Mouse (Mus musculus) G1E (cell line): Measurements from ENCODE around the gene Srrm4. TPM values are rescaled to one million over a fixed set of nuclear protein-coding genes. Genes with fewer than 3 reads are reported as not detected.

Source experiments
- ATAC-seq: 2 replicates; pipeline ENCODE4 v1.8.0; 2016; ENCODE audit warnings: mild to moderate bottlenecking; ENCODE audit not compliant: insufficient number of reproducible peaks, poor library complexity, low FRiP score, severe bottlenecking; ENCODE audit errors: extremely low read depth
- DNase-seq: peaks from one replicate; pipeline ENCODE4 v3.0.0; 2012; ENCODE audit warnings: low spot score
- H3K27me3 ChIP-seq: 2 replicates; pipeline ENCODE4 v1.6.1; 2012; ENCODE audit warnings: mild to moderate bottlenecking, low read length, inconsistent platforms; ENCODE audit not compliant: insufficient read depth
- H3K36me3 ChIP-seq: replicated peaks from 2 replicates; pipeline ENCODE3; 2012; ENCODE audit warnings: mild to moderate bottlenecking, inconsistent platforms
- H3K4me1 ChIP-seq: 2 replicates; pipeline ENCODE4 v1.6.1; 2012; ENCODE audit warnings: low read depth, low read length, inconsistent platforms, mixed read lengths; ENCODE audit not compliant: insufficient read depth
- H3K4me3 ChIP-seq: 2 replicates; pipeline ENCODE4 v1.5.1; 2012; ENCODE audit warnings: low read depth, mild to moderate bottlenecking, inconsistent platforms, low read length, moderate library complexity, mixed read lengths
- H3K9me3 ChIP-seq: replicated peaks from 2 replicates; pipeline ENCODE4 v1.6.1; 2012; ENCODE audit warnings: inconsistent platforms
- CTCF ChIP-seq: IDR thresholded peaks from 2 replicates; pipeline ENCODE4 v1.5.1; 2012; ENCODE audit warnings: low read depth, low read length, inconsistent platforms, mixed read lengths
- GATA1 ChIP-seq: IDR thresholded peaks from 2 replicates; pipeline ENCODE4 v1.6.1; 2012; ENCODE audit warnings: borderline replicate concordance, low read length, inconsistent platforms, mixed read lengths
- GATA2 ChIP-seq: IDR thresholded peaks from 2 replicates; pipeline ENCODE4 v1.6.1; 2012; ENCODE audit warnings: low read depth, low read length, inconsistent platforms, borderline replicate concordance
- POLR2AphosphoS5 ChIP-seq: IDR thresholded peaks from 2 replicates; pipeline ENCODE4 v1.6.1; 2012; ENCODE audit warnings: low read depth, low read length, inconsistent platforms; ENCODE audit not compliant: insufficient replicate concordance
- TAL1 ChIP-seq: conservative IDR thresholded peaks from 2 replicates; pipeline ENCODE4 v1.6.1; 2012; ENCODE audit warnings: low read depth, low read length, inconsistent platforms, mixed read lengths
- polyA plus RNA-seq: library from polyadenylated mRNA; stranded (reverse); fragments of >175 nt; gene quantifications from 2 replicates; pipeline ENCODE4 v1.2.3, GENCODE M21; 2012
- total RNA-seq, 2 experiments: library from RNA; stranded (forward) in 1 of 2; stranded (reverse) in 1 of 2; fragments of 200-1000 nt in 1 of 2; fragments of >200 nt in 1 of 2; fragmentation: Nextera tagmentation in 1 of 2; gene quantifications; 2 replicates each; pipeline ENCODE4 v1.2.3; 2014 to 2017

Gene Srrm4
- total RNA-seq (2014; fragmentation: Nextera tagmentation) = not detected in 2 replicates
- 0.11 and 0.70 TPM in 2 replicates for total RNA-seq (2017)
- polyA plus RNA-seq = not detected in 2 replicates

- H3K4me1 ChIP-seq = no peaks in the 10 kb centered on the region
- peaks cover 81% of the 10 kb centered on the region for H3K9me3 ChIP-seq
- DNase-seq (no peak), ATAC-seq (no peak)
- no peaks in the 10 kb centered on the region for H3K36me3 ChIP-seq
- H3K4me3 ChIP-seq = no peak within 1 kb of the TSS; the same call in 1 of the 2 replicates
- H3K27me3 ChIP-seq = no peaks in the 10 kb centered on the region
- TF ChIP-seq POLR2AphosphoS5 (no peak), GATA2 (no peak), TAL1 (no peak), CTCF (no peak), GATA1 (no peak)
Measured at GRCm38 (mm10) chr5:116591346-116592048, at the start of gene Srrm4. Gene Srrm4 (minus strand): TSS chr5:116591817.

GRCm38 (mm10) chr5:116592801-116593430 is 1.3 kb upstream of the Srrm4 start:
- H3K9me3 ChIP-seq = peaks cover 82% of the 10 kb centered on the region
- H3K27me3 ChIP-seq = no peaks in the 10 kb centered on the region
- no peaks in the 10 kb centered on the region for H3K36me3 ChIP-seq
- no peaks in the 10 kb centered on the region for H3K4me1 ChIP-seq
- no peak for ATAC-seq
- H3K4me3 ChIP-seq = no peak overlapping the region
- no peak for DNase-seq
- TF ChIP-seq GATA1 (no peak), TAL1 (no peak), GATA2 (no peak), POLR2AphosphoS5 (no peak), CTCF (no peak)

- peaks cover 84% of the 10 kb centered on the region for H3K9me3 ChIP-seq
- H3K4me1 ChIP-seq = no peaks in the 10 kb centered on the region
- ATAC-seq (no peak), DNase-seq (no peak)
- no peak overlapping the region for H3K4me3 ChIP-seq
- TF ChIP-seq CTCF (no peak), GATA2 (no peak), GATA1 (no peak), TAL1 (no peak), POLR2AphosphoS5 (no peak)
- no peaks in the 10 kb centered on the region for H3K36me3 ChIP-seq
- no peaks in the 10 kb centered on the region for H3K27me3 ChIP-seq
Measured at GRCm38 (mm10) chr5:116592049-116592800, 608 bp upstream of the Srrm4 start.

- ATAC-seq = no peak
- H3K36me3 ChIP-seq = no peaks in the 10 kb centered on the region
- H3K9me3 ChIP-seq = peaks cover 83% of the 10 kb centered on the region
- no peaks in the 10 kb centered on the region for H3K4me1 ChIP-seq
- TF ChIP-seq POLR2AphosphoS5 (no peak), CTCF (no peak), TAL1 (no peak), GATA1 (no peak), GATA2 (no peak)
- DNase-seq = no peak
- no peak overlapping the region for H3K4me3 ChIP-seq
- H3K27me3 ChIP-seq = no peaks in the 10 kb centered on the region
Measured at GRCm38 (mm10) chr5:116590698-116591097, 919 bp downstream of the Srrm4 start.

GRCm38 (mm10) chr5:116589631-116590030 is 2.0 kb downstream of the Srrm4 start:
- no peak for ATAC-seq
- Histone ChIP-seq H3K9me3 (peaks cover 82% of the 10 kb centered on the region), H3K4me3 (no peak overlapping the region), H3K36me3 (no peaks in the 10 kb centered on the region), H3K27me3 (no peaks in the 10 kb centered on the region), H3K4me1 (no peaks in the 10 kb centered on the region)
- DNase-seq = no peak
- TF ChIP-seq CTCF (no peak), GATA2 (no peak), TAL1 (no peak), GATA1 (no peak), POLR2AphosphoS5 (no peak)

GRCm38 (mm10) chr5:116588836-116589235 is 2.8 kb downstream of the Srrm4 start:
- DNase-seq (no peak), ATAC-seq (no peak)
- Histone ChIP-seq H3K36me3 (no peaks in the 10 kb centered on the region), H3K27me3 (no peaks in the 10 kb centered on the region), H3K9me3 (peaks cover 82% of the 10 kb centered on the region), H3K4me1 (no peaks in the 10 kb centered on the region), H3K4me3 (no peak overlapping the region)
- no peak for TF ChIP-seq GATA2
- TF ChIP-seq POLR2AphosphoS5 = no peak
- no peak for TF ChIP-seq CTCF
- TF ChIP-seq GATA1 = no peak
- TF ChIP-seq TAL1 = no peak
